Mouse (Mus musculus) hindbrain, postnatal 0 days (tissue): ENCODE results near the gene Olfr644. TPM values are rescaled to one million over a fixed set of nuclear protein-coding genes. Genes with fewer than 3 reads are reported as not detected.

Experiments used
- ATAC-seq: fragments of 200-750 bp; cut with Nextera tagmentation; 2 replicates; pipeline ENCODE4 v1.8.0; 2017; ENCODE audit warnings: mild to moderate bottlenecking, moderate TSS enrichment, moderate library complexity
- DNase-seq: peaks from one replicate; pipeline ENCODE4 v3.0.0-alpha.2; 2015; ENCODE audit warnings: low spot score
- H3K27ac ChIP-seq: fragments of 300-500 bp; sonication (generic); 2 replicates; pipeline ENCODE4 v1.5.1; 2014; ENCODE audit warnings: mild to moderate bottlenecking
- H3K27me3 ChIP-seq: fragments of 300-500 bp; sonication (generic); 2 replicates; pipeline ENCODE4 v1.6.1; 2014; ENCODE audit warnings: low read length, mixed read lengths; ENCODE audit not compliant: insufficient read depth
- H3K36me3 ChIP-seq: fragments of 300-500 bp; sonication (generic); 2 replicates; pipeline ENCODE4 v1.6.1; 2014; ENCODE audit warnings: low read length, mixed read lengths; ENCODE audit not compliant: insufficient read depth
- H3K4me1 ChIP-seq: fragments of 300-500 bp; sonication (generic); 2 replicates; pipeline ENCODE4 v1.6.1; 2014; ENCODE audit warnings: antibody characterized with exemption, low read length, mixed read lengths; ENCODE audit not compliant: insufficient read depth
- H3K4me2 ChIP-seq: fragments of 300-500 bp; sonication (generic); 2 replicates; pipeline ENCODE4 v1.6.1; 2014; ENCODE audit warnings: low read depth, mild to moderate bottlenecking, low read length, moderate library complexity, mixed read lengths
- H3K4me3 ChIP-seq: fragments of 300-500 bp; sonication (generic); 2 replicates; pipeline ENCODE4 v1.5.1; 2014; ENCODE audit warnings: low read length
- H3K9ac ChIP-seq: fragments of 300-500 bp; sonication (generic); replicated peaks from 2 replicates; pipeline ENCODE4 v1.6.1; 2014; ENCODE audit warnings: mild to moderate bottlenecking, low read length, moderate library complexity, mixed read lengths
- H3K9me3 ChIP-seq: fragments of 300-500 bp; sonication (generic); 2 replicates; pipeline ENCODE4 v1.6.1; 2016; ENCODE audit warnings: low read length, mixed read lengths
- CTCF ChIP-seq: IDR thresholded peaks from 2 replicates; pipeline ENCODE4 v1.5.1; 2016; ENCODE audit warnings: antibody characterized with exemption, control low read depth, low read depth
- WGBS: fragments of 180-500 bp; shearing (Covaris S2); extraction: QIAGEN DNeasy Blood & Tissue Kit; methylation state at CpG from one replicate; pipeline ENCODE4 v1.1.7; 2014; 5-methylcytosine and 5-hydroxymethylcytosine counted together
- polyA plus RNA-seq: library from polyadenylated mRNA; unstranded; fragments of >200 nt; fragmentation: Nextera tagmentation; extraction: Ambion mirVana; gene quantifications from 2 replicates; pipeline ENCODE4 v1.2.1, GENCODE M21; 2015
- total RNA-seq: library from RNA; depleted of rRNA; stranded (reverse); fragments of >200 nt; gene quantifications from 2 replicates; pipeline ENCODE4 v1.2.3, GENCODE M21; 2014; rRNA removed

Gene Olfr644
- total RNA-seq: not detected in 2 replicates
- not detected in 2 replicates for polyA plus RNA-seq

DNA sequence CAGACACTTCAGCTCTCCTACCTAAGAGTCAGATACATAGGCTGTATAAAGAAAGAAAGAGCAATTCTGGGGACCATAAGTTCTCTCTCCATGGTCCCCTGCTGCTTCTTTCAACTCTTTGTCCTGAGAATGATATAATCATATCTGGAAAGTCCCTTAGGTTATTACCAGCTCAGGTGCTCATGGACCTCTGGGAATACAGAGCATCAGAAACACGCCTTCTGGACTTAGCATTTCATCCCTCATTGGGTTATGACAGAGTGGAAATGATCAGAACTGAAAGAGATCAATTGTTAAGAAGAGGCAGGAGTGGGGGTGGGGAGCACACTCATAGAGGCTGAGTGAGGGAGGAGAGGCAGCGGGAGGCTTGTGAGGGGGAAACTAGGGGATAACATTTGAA lies at the start of gene Olfr644:
TSS of gene Olfr644 (minus strand) at position 101 of the 400 bp plus-strand sequence.
- Histone ChIP-seq H3K4me2 (no peak within 1 kb of the TSS), H3K27ac (no peak within 1 kb of the TSS), H3K27me3 (no peaks in the 10 kb centered on the region), H3K36me3 (no peaks in the 10 kb centered on the region), H3K4me3 (no peak within 1 kb of the TSS), H3K9me3 (no peaks in the 10 kb centered on the region), H3K9ac (no peak within 1 kb of the TSS), H3K4me1 (no peaks in the 10 kb centered on the region)
- WGBS: 82% methylated on average over 2 of the region's 2 CpGs
- ATAC-seq (no peak), DNase-seq (no peak)
- TF ChIP-seq CTCF: no peak

DNA sequence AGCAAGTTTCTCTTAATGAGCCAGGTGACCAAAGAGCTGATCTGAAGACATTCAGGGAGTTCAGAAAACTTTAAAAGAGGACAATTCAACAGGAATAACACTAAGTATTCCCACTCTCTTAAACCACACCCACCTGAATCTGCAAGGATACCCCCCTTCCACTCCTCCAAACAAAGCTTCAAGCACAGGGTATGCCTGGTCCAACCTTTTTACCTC lies 33.0 kb upstream of the Olfr644 start, which contains the start of gene Olfr646:
TSS of gene Olfr646 (plus strand) at position 117 of the 216 bp plus-strand sequence.
- ATAC-seq (no peak), DNase-seq (no peak)
- Histone ChIP-seq H3K9me3 (no peaks in the 10 kb centered on the region), H3K27me3 (no peaks in the 10 kb centered on the region), H3K4me2 (no peak within 1 kb of the TSS), H3K27ac (no peak within 1 kb of the TSS), H3K9ac (no peak within 1 kb of the TSS), H3K4me3 (no peak within 1 kb of the TSS), H3K4me1 (no peaks in the 10 kb centered on the region), H3K36me3 (no peaks in the 10 kb centered on the region)
- TF ChIP-seq CTCF: no peak

GRCm38 (mm10) chr7:104103913-104104756 lies 32.5 kb upstream of the Olfr644 start:
- Histone ChIP-seq H3K9me3 (no peaks in the 10 kb centered on the region), H3K9ac (no peak overlapping the region), H3K4me3 (no peak overlapping the region), H3K4me2 (no peak overlapping the region), H3K36me3 (no peaks in the 10 kb centered on the region), H3K27ac (no peak overlapping the region), H3K27me3 (no peaks in the 10 kb centered on the region), H3K4me1 (no peaks in the 10 kb centered on the region)
- TF ChIP-seq CTCF: no peak
- 48% methylated on average over 4 of the region's 4 CpGs for WGBS
- no peak for ATAC-seq
- no peak for DNase-seq

DNA sequence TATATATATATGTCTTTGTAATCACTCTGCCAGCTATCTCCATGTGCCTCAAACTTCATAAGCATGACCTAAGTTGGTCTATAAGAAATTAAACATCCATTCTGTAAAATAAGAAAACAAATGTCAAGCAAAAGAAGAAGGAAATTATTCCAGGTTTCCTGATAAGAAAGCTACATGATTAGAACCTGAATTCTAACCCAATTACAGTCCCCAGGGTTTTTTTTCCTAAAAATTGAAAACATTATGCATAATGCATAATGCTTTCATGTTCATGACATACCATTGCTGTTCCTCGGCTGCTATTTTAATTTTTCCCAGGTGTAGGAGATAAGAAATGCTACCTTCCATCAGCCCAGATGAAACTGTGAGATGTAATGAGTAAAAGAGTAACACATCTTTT lies 13.7 kb upstream of the Olfr644 start, which contains the start of gene Olfr645:
TSS of gene Olfr645 (minus strand) at position 101 of the 400 bp plus-strand sequence.
- no peak for ATAC-seq
- 72% methylated on average over 1 of the region's 1 CpGs for WGBS
- no peak within 1 kb of the TSS for H3K4me3 ChIP-seq
- no peak for TF ChIP-seq CTCF
- no peak within 1 kb of the TSS for H3K27ac ChIP-seq
- no peaks in the 10 kb centered on the region for H3K9me3 ChIP-seq
- H3K9ac ChIP-seq: no peak within 1 kb of the TSS
- DNase-seq: no peak
- no peaks in the 10 kb centered on the region for H3K36me3 ChIP-seq
- H3K27me3 ChIP-seq: no peaks in the 10 kb centered on the region
- no peaks in the 10 kb centered on the region for H3K4me1 ChIP-seq
- H3K4me2 ChIP-seq: no peak within 1 kb of the TSS

GRCm38 (mm10) chr7:104061345-104061744 lies 10.3 kb downstream of the Olfr644 start, which contains the start of gene 4930516K23Rik:
Gene 4930516K23Rik, minus strand, starts transcription at chr7:104061445.
- DNase-seq (no peak), ATAC-seq (no peak)
- TF ChIP-seq CTCF: no peak
- H3K27me3 ChIP-seq: no peaks in the 10 kb centered on the region
- H3K4me1 ChIP-seq: no peaks in the 10 kb centered on the region
- H3K9me3 ChIP-seq: no peaks in the 10 kb centered on the region
- no peak within 1 kb of the TSS for H3K4me3 ChIP-seq
- H3K27ac ChIP-seq: no peak within 1 kb of the TSS
- WGBS: 36% methylated on average over 2 of the region's 2 CpGs
- H3K36me3 ChIP-seq: no peaks in the 10 kb centered on the region
- no peak within 1 kb of the TSS for H3K9ac ChIP-seq
- H3K4me2 ChIP-seq: no peak within 1 kb of the TSS

- no peak overlapping the region for H3K9ac ChIP-seq
- no peaks in the 10 kb centered on the region for H3K36me3 ChIP-seq
- H3K4me1 ChIP-seq: no peaks in the 10 kb centered on the region
- no peaks in the 10 kb centered on the region for H3K27me3 ChIP-seq
- H3K4me2 ChIP-seq: no peak overlapping the region
- no peak for DNase-seq
- no peaks in the 10 kb centered on the region for H3K9me3 ChIP-seq
- H3K4me3 ChIP-seq: no peak overlapping the region
- no peak for ATAC-seq
- WGBS: 92% methylated on average over 1 of the region's 1 CpGs
- TF ChIP-seq CTCF: no peak
- no peak overlapping the region for H3K27ac ChIP-seq
Observed at GRCm38 (mm10) chr7:104059215-104059614, 12.5 kb downstream of the Olfr644 start.

- Histone ChIP-seq H3K4me3 (no peak within 1 kb of the TSS), H3K36me3 (no peaks in the 10 kb centered on the region), H3K4me1 (no peaks in the 10 kb centered on the region), H3K9me3 (no peaks in the 10 kb centered on the region), H3K27ac (no peak within 1 kb of the TSS), H3K27me3 (no peaks in the 10 kb centered on the region), H3K9ac (no peak within 1 kb of the TSS), H3K4me2 (no peak within 1 kb of the TSS)
- no peak for TF ChIP-seq CTCF
- DNase-seq: no peak
- ATAC-seq: no peak
- WGBS: 67% methylated on average over 1 of the region's 1 CpGs
Observed at GRCm38 (mm10) chr7:104052566-104052965, 19.1 kb downstream of the Olfr644 start, which contains the start of gene Olfr642. Gene Olfr642, minus strand, starts transcription at chr7:104052666.
